Mouse (Mus musculus) ES-Bruce4 (cell line): ENCODE results near the gene Tars2.

Source experiments
- CTCF ChIP-seq: IDR thresholded peaks from one replicate; pipeline ENCODE4 v1.8.1; 2011; ENCODE audit warnings: low read depth, low read length
- EP300 ChIP-seq: IDR thresholded peaks from 2 replicates; pipeline ENCODE4 v1.6.1; 2011; ENCODE audit warnings: low read depth, low read length; ENCODE audit not compliant: insufficient read depth

DNA sequence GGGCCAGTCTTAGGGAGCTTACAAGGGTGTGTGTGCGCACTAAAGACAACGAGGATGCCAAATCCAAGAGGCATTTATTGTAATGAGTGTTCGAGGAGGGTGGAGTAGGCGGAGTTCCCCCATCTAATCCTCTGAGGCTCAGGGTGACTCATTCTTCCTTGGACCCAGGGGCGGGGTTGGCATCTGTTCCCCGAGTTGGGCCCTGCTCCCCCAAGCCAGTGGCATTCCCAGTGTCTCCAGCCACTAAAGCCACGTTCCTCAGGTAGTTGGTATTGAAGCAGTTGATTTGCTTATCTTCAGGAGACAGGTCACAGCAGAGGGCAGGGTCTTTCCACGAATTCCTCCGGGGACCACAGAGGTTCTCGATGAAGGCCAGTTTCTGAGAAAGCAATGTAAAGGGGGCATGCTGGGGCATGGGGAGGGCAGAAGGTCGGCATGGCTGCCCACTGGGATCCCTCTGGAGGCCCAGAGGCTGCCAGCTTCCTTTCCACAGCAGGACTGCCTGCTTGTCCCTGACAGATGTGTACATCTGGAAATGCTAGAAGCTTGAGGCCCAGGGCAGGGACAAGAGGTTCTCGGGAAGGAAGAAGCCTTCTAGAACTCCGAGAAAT lies 25.8 kb downstream of the Tars2 start:
- TF ChIP-seq EP300 (no peak), CTCF (no peak)
